Mouse (Mus musculus) thymus, postnatal 0 days (tissue): ENCODE data around the gene Ttc36. TPM values are rescaled to one million over a fixed set of nuclear protein-coding genes. Genes with fewer than 3 reads are reported as not detected.
"Not testable (repeated sequence)": the region's sequence is repeated elsewhere in the genome, so short reads cannot be mapped to it uniquely, and the experiment has no call there.

Source experiments
- DNase-seq: peaks from one replicate; pipeline ENCODE4 v3.0.0-alpha.2; 2015; ENCODE audit warnings: low spot score
- polyA plus RNA-seq: library from polyadenylated mRNA; unstranded; fragments of >200 nt; fragmentation: Nextera tagmentation; extraction: Ambion mirVana; gene quantifications from 2 replicates; pipeline ENCODE4 v1.2.1, GENCODE M21; 2015

Gene Ttc36
- polyA plus RNA-seq, 1 experiment from 2014 or later = 3.0 TPM

GRCm38 (mm10) chr9:44772750-44773651, 29.9 kb downstream of the Ttc36 start:
- peak; percentile 96 for DNase-seq

DNA sequence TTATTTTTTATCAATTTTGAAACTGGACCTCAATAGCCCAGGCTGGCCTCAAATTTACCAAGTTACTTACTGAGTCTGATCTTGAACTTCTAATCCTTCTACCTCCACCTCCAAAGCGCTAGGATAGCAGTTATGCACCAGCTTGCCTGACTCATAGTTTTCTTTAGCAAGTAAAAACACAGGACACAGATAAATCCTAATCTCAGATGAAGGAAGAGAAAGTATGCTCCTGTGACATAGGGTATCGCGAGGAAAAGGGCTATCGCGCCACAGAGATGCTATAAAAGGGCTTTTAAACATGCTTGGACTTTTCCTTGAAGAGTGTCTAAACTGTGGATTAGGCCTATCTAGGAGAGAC, 30.5 kb downstream of the Ttc36 start:
- no peak for DNase-seq

GRCm38 (mm10) chr9:44771376-44771775, 31.5 kb downstream of the Ttc36 start:
- no peak for DNase-seq

- DNase-seq = not testable (repeated sequence)
These were observed 34.9 kb downstream of the Ttc36 start for GRCm38 (mm10) chr9:44768029-44768394.

DNA sequence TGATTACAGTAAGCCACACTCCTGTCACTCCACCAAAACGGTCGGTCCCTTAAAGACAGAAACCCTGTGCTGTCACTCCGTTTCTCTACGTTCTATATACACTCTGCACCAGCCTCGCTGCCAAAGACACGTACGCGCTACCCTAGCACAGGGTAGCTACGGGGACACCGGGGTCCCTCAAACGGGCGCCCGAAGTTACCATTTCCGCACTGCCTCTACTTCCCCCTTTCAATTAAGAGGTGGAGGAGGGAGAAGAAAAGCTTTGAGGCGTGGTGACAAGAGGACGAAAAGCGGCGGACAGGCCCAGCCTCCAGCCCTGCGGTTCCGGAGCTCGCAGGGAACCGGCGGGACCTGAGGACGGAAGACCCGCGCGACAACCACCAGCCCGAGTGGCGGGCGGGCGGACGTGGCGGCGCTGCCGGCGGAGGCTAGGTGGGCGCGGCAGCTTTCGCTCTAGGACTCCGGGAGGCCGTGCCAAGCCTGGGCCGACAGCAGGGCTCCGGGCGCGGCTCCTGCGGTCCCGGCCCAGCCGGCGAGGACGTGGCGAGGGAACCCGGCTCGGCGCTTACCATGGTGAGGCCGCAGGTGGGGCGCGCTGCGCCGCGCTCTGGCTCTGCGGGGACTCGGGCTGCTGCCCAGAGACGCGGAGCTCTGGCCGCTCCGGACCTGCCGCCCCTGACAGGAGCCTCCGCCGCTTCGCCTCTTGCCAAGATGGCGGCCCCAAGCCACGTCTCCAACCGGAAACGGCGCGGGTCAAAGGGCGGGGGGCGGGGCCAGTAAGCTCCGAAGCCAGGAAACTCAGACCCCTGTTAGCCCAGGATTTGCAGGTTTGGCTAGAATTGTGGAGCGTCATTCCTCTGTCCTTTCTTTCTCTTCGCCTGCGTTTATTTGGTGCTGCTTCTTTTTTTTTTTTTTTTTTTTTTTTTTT, 35.5 kb downstream of the Ttc36 start, which contains the start of the genes Arcn1 and Ift46:
Gene Arcn1, minus strand, starts transcription at position 745 of the 928 bp plus-strand sequence.
Gene Ift46, plus strand, starts transcription at position 808 of the 928 bp plus-strand sequence.
- DNase-seq = peak; percentile 89

- no peak for DNase-seq
These were observed 42.0 kb downstream of the Ttc36 start for GRCm38 (mm10) chr9:44760873-44761272.

Other genes starting within 250 kb of the Ttc36 start
- 1.4 and 1.5 TPM in 2 replicates for gene Cxcr5, start 241.2 kb downstream of the Ttc36 start, polyA plus RNA-seq
- gene Ddx6, start 198.2 kb downstream of the Ttc36 start, polyA plus RNA-seq = 22.2 and 29.5 TPM in 2 replicates
- gene Treh, start 129.8 kb downstream of the Ttc36 start, polyA plus RNA-seq = 0.07 TPM in 1 of 2 replicates, not detected in the other
- gene Phldb1, start 67.9 kb downstream of the Ttc36 start, polyA plus RNA-seq = 3.0 and 3.3 TPM in 2 replicates
- 111 and 116 TPM in 2 replicates for gene Arcn1, start 35.2 kb downstream of the Ttc36 start, polyA plus RNA-seq
- gene Ift46, start 35.2 kb downstream of the Ttc36 start, polyA plus RNA-seq = 68.0 and 74.0 TPM in 2 replicates
- gene Tmem25, start 3.8 kb downstream of the Ttc36 start, polyA plus RNA-seq = 0.72 and 0.82 TPM in 2 replicates
- 13.1 and 20.1 TPM in 2 replicates for gene Kmt2a, start 78.2 kb upstream of the Ttc36 start, polyA plus RNA-seq
- 971 and 1,014 TPM in 2 replicates for gene Atp5l, start 117.7 kb upstream of the Ttc36 start, polyA plus RNA-seq
- gene Ube4a, start 162.5 kb upstream of the Ttc36 start, polyA plus RNA-seq = 18.6 and 19.5 TPM in 2 replicates
- 973 and 1,015 TPM in 2 replicates for gene Cd3g, start 177.4 kb upstream of the Ttc36 start, polyA plus RNA-seq
- 485 and 511 TPM in 2 replicates for gene Cd3d, start 178.7 kb upstream of the Ttc36 start, polyA plus RNA-seq
- gene Cd3e, start 206.6 kb upstream of the Ttc36 start, polyA plus RNA-seq = 511 and 576 TPM in 2 replicates
- gene Mpzl2, start 236.7 kb upstream of the Ttc36 start, polyA plus RNA-seq = 5.9 and 7.4 TPM in 2 replicates